Mouse (Mus musculus) CD8-positive naive resting alpha-beta T cell, adult 57 days (primary cell): Measurements from ENCODE around the gene Inafm2. TPM values are rescaled to one million over a fixed set of nuclear protein-coding genes. Genes with fewer than 3 reads are reported as not detected.

ENCODE experiments used
- total RNA-seq: library from RNA; stranded (reverse); gene quantifications from one replicate; pipeline ENCODE4 v1.2.4, GENCODE M21; 2023

Gene Inafm2
- 18.9 TPM for total RNA-seq

DNA sequence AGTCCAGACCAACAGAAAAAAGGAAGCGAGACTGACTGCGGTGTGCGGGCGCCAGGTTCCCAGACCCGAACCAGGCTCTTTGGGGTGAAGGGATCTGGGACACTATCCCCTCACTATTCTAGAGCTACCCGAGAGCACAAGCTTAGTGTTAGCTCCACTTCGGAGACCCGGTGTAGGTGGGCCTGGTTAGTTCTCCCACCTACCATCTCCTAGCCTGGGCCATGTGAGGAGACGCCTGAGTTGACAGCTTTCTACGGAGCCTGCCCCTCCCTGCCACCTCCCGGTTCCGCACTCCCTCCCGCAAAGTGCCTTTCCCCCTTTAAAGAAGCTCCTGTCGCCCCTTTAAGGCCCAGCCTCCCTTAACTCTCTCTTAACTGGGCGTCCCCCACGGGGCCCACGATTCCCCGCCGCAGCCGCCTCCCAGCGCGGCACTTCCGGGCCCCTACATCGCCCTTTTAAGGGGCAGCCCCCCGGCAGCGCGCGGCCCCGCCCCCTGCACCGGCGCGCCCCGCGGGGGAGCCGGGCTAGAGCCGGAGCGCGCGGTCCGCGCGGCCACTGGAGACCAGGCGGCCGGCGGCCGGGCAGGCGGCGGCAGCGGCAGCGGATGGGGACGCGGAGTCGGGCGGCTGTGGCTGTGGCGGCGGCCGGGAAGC, at the start of gene Inafm2:
Gene Inafm2 (plus strand): TSS at position 527 of the 653 bp plus-strand sequence.

DNA sequence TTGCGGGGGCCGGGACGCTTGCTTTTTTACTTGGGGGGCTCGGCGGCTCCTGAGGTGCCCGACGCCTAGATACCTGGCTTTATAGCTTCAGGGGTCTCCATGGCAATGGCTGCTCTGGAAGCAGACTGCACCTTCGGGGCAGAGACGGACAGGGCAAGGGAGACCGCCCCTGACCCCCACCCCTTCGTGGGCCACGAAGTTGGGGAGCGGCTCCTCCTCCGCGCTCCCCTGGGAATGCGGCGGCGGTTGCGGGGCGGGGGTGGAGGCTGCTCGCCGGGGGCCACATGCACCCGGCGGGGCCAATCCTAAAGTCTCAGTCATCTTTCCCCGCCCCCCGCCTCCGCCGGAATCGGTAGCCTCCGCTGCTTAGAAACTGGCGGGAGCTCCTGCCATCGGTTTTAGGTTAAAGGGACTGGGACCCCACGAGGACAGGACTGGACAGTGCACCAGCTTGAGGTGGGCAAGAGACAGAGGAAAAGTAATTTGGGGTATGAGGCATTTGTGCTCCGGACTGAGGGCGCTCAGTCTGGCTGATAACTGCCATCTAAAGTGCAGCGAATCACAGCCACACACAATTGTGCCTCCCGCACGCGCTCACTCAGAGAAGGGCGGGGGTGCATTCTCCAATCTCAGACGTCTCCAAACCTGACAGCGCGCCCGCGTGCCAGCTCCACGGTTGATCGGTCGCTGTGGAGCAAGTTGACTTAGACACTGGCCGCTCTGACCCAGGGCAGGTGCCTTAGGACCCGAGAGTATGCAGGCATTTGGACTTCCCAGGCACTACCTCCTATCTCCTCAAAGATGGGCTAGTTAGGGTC, 41.4 kb upstream of the Inafm2 start, which contains the start of gene Ankrd63:
Gene Ankrd63 (minus strand): TSS at position 51 of the 818 bp plus-strand sequence.

DNA sequence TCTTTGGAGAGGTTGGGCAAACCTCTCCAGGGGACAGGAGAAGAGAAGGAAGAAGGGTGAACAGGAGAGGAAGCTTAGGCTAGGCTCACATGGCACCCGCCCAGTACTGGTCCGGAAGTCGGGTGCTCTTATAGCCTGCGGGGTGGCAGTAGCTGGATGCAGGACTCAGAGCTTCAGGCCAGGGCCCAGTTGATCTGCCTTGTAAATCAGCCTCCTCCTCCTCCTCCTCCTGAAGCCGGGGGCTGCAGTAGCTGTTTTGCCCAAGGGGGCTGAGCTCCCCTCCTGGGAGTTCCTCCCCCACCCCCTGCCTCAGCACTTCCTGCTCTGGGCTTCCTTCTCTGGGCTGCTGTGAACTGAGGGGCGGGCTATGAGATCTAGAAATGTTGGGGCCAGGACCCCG, 17.2 kb upstream of the Inafm2 start, which contains the start of gene Plcb2:
Gene Plcb2 (minus strand): TSS at position 102 of the 400 bp plus-strand sequence.

DNA sequence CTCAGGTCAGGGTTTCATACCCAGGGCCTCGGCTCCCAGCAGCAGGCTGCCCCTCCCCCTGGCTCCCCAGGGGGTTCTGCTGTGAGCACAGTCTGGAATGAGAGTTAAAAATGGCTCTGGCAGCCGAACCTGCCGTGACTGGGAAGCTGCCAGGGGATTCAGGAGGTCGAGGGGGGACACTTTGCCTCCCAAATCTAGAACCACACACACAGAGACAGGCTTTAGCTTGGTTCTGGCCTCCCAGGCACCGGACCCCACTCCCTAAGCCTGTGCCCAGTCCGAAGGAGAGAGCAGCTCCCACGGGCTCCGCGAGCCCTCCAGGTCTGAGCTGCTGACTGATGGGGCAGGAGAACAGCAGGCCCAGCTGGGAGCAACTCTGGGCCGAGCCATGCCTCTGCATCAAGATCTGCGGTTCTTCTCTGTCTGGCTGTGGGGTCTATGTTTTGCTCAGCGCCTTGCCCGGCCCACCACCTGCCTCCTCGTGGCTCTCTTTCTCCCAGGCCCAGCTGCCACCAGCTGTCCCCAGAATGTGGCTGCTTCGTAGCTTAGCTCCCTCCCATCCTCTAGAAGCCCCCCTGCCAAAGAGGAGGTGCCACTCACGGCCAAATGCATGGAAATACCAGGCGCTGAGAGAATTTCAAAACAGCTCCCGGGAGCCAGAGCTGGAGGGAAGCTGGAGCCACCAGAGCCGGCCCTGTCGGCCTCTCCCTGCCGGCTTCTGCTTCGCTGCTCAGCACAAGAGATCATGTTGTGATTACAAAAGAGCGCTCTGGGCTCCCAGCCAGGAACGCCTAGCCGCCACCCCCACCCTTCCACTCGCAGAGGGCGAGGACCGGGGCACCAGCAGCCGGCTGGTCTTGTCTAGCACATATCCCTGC, 16.6 kb downstream of the Inafm2 start, which contains the start of gene Ccdc9b:
Gene Ccdc9b (minus strand): TSS at position 756 of the 878 bp plus-strand sequence.

DNA sequence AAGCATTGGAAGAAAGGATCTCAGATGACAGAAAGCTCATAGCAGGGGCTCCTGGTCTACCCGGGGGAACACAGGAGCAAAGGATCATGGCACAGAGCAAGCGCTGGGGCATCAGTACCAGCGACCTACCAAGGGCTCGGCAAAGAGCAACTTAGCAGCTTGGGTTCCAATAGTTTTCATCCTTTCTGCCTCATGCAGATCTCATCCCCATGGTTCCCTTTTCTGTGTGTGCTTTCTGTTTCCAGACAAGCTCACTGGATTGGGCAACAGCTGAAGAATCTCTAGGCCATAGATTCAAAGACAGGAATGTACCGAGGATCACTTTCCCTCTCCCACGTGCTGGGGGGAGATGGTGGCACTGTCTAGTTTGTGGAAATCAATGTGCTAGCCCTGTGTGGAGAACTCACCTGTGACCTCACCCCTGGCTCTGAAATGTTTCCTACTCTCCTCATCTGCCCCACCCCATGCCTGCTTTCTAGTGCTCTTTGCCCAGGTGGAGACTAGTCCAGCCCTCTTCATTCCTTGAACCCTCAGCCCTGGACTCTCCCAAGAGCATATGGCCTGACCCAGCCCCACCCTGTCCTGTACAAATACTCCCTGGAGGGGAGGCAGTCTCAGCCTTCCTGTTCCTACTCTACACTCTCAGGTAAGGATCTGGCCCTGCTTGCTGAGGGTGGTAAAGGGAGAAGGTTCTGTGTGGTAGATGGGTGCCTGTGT, 26.8 kb downstream of the Inafm2 start, which contains the start of gene Phgr1:
Gene Phgr1 (plus strand): TSS at position 612 of the 717 bp plus-strand sequence.

DNA sequence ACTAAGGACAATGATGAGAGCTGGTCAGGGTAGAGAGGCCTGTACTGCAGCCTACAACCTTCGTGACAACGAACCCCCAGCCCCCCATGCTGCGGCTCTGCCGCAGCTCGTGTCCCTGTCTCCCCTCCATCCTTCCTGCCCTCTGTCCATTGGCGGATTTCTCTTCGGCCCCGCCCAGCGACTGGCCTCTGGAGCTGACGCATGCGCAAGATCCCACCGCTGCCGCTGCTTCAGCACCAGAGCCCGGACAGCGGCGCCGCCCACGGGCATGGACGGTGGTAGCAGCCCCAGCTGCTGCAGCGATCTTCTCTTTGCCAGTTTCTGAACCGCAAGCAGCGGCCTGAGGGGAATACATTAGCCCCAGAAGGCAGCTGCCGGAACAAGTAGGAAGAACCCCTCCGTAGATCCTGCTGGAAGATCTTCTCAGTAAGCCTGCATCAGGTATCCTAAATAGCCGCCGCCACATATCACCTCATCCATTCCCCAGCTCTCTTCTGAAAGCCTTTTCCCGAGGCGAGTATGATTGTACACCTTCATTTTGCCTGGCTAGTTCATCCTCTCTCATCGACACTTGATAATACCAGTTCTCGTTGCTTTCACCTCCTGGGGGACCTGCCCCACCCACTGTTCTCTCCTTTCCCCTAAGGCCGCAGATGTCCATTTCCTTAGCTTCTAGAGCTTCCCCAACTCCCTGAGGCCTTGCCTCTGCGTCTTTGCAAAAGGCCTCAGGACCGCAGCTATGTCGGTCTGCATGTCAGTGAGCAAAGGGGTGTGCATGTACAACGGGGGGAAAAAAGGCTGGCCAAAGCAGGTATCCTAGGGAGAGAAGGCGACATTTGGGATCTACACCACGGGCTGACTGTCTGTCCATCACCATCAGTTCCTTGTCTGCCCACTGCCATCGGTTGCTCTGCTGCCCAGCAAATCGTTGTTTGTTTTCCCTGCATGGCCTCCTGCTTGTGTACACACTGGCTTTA, 34.2 kb downstream of the Inafm2 start, which contains the start of gene Disp2:
Gene Disp2 (plus strand): TSS at position 216 of the 977 bp plus-strand sequence.

Other genes with a start within 250 kb of the Inafm2 start
- gene Bmf, start 196.1 kb upstream of the Inafm2 start, total RNA-seq = 8.6 TPM
- 2.8 TPM for gene Bub1b, start 147.5 kb upstream of the Inafm2 start, total RNA-seq
- 2.0 TPM for gene Pak6, start 82.5 kb upstream of the Inafm2 start, total RNA-seq
- gene Ankrd63, start 41.8 kb upstream of the Inafm2 start, total RNA-seq = 0.34 TPM
- gene Plcb2, start 17.3 kb upstream of the Inafm2 start, total RNA-seq = 110 TPM
- not detected for gene Ccdc9b, start 16.9 kb downstream of the Inafm2 start, total RNA-seq
- not detected for gene Phgr1, start 27.0 kb downstream of the Inafm2 start, total RNA-seq
- not detected for gene Disp2, start 34.0 kb downstream of the Inafm2 start, total RNA-seq
- 9.4 TPM for gene Knstrn, start 68.2 kb downstream of the Inafm2 start, total RNA-seq
- gene Ivd, start 116.2 kb downstream of the Inafm2 start, total RNA-seq = 80.7 TPM
- 41.1 TPM for gene Bahd1, start 154.6 kb downstream of the Inafm2 start, total RNA-seq
- 2.6 TPM for gene Chst14, start 180.7 kb downstream of the Inafm2 start, total RNA-seq